Mouse (Mus musculus): ENCODE data around the gene Zfp334.

DNA sequence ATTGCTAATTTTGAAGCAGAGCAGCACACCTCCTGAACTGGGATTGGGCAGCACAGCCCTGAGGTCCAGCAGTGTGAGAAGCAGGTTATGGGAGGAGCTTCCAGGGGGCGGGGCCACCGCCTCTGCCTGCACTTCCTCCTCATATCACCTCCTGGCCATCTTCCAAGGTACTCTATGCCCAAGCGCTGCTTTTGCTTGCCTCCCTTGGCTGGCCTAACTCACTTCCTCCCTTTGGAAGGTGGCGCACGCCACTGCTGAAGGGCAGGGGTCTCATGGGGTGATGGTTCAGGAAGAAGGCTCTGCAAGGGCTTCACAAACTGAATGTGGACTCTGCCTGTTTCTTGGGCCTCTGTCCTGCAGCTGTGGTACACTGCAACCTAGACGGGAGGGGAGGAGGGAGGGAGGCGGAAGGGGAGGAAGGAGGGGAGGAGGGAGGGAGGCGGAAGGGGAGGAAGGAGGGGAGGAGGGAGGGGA lies 21.0 kb downstream of the Zfp334 start:
- no peak for TF ChIP-seq POLR2A (IDR thresholded peaks at IDR 0.05; ENCODE audit: insufficient read depth, low read depth, low read length)
- TF ChIP-seq CTCF (IDR thresholded peaks at IDR 0.05; ENCODE audit: insufficient read depth, low read depth, low read length), result no peak

All from olfactory bulb, adult 2 months (tissue).